Comparison of ENCODE assay signal across 25 mouse cellular contexts in genomic region chr14:121397471-121397870, GRCm38 (mm10). TPM values are rescaled to one million over a fixed set of nuclear protein-coding genes. Genes with fewer than 3 reads are reported as not detected.
DNase-seq lines count a peak whose midpoint lies in the region; ATAC-seq and TF ChIP-seq lines count a peak whose summit lies in the region.
"Had no signal": no experiment of that assay in that cellular context is flagged by ENCODE, and none has a peak within 500 bp of the region (broad histone marks: within the 10 kb centered on the region; RNA-seq: fewer than 3 reads in every experiment).

No protein-coding gene starts in this region.

- H3K9ac ChIP-seq in embryonic facial prominence, embryonic 14.5 days (ENCODE audit: low read depth, low read length), result no peak overlapping the region
- H3K9ac ChIP-seq: heart, embryonic 13.5 days; hindbrain, embryonic 15.5 days; limb, embryonic 12.5 days; liver, embryonic 12.5 days had no signal

- no peaks in the 10 kb centered on the region for H3K27me3 ChIP-seq in embryonic facial prominence, embryonic 14.5 days (replicated peaks; ENCODE audit: control insufficient read depth, insufficient read depth, low read length)
- H3K27me3 ChIP-seq: heart, embryonic 13.5 days; hindbrain, embryonic 15.5 days; limb, embryonic 12.5 days had no signal

- 76% methylated on average over 1 of the region's 1 CpGs for WGBS in lung, adult 2 months
- 48% methylated on average over 1 of the region's 1 CpGs for WGBS in embryonic facial prominence, embryonic 14.5 days

- no peak overlapping the region for H3K4me2 ChIP-seq in embryonic facial prominence, embryonic 14.5 days (ENCODE audit: low read depth, low read length)
- H3K4me2 ChIP-seq: heart, embryonic 13.5 days; hindbrain, embryonic 15.5 days; limb, embryonic 12.5 days; liver, embryonic 12.5 days had no signal

- DNase-seq in embryo, embryonic 10 days (ENCODE audit: low spot score), result peak; percentile 43
- no peak for DNase-seq in embryo, embryonic 9.5 days (ENCODE audit: extremely low spot score)
- peak; percentile 37 for DNase-seq in lung, postnatal 10 days
- DNase-seq in lung, adult 2 months, result no peak
- DNase-seq in embryonic facial prominence, embryonic 14.5 days (ENCODE audit: low spot score), result peak; percentile 57
- peak; percentile 38 for DNase-seq in retina, embryonic 14.5 days (ENCODE audit: low spot score)
- no peak for DNase-seq in gastrocnemius, postnatal 14 days
- DNase-seq: adrenal gland, postnatal 14 days; cerebellum, adult 9-11 months; gastrocnemius, postnatal 36 days; heart, adult 2 months; kidney, adult 8-10 months; kidney, postnatal 10 days; lung, adult 18-20 months; midbrain, embryonic 14.5 days; right cerebral cortex, postnatal 14 days; thymus, adult 2 months; thymus, postnatal 4 days had no signal

- no peaks in the 10 kb centered on the region for H3K4me1 ChIP-seq in lung, adult 2 months (ENCODE audit: control insufficient read depth, insufficient read depth, low read length)
- H3K4me1 ChIP-seq in embryonic facial prominence, embryonic 14.5 days (ENCODE audit: control insufficient read depth, insufficient read depth, low read length), result no peaks in the 10 kb centered on the region
- H3K4me1 ChIP-seq: hindbrain, embryonic 15.5 days; limb, embryonic 12.5 days; liver, embryonic 12.5 days had no signal

- H3K9me3 ChIP-seq in embryonic facial prominence, embryonic 14.5 days (ENCODE audit: control insufficient read depth, low read length), result 0 out of 2 replicates have a peak, but pooled peaks cover 2% of the 10 kb centered on the region
- H3K9me3 ChIP-seq: heart, embryonic 13.5 days; hindbrain, embryonic 15.5 days; limb, embryonic 12.5 days; liver, embryonic 12.5 days had no signal

- H3K27ac ChIP-seq in embryonic facial prominence, embryonic 14.5 days (replicated peaks; ENCODE audit: low read depth, low read length), result no peak overlapping the region
- H3K27ac ChIP-seq: heart, adult 2 months; heart, embryonic 13.5 days; hindbrain, embryonic 15.5 days; limb, embryonic 12.5 days; liver, embryonic 12.5 days; stomach, postnatal 0 days had no signal

- TF ChIP-seq POLR2A in lung, adult 2 months (IDR thresholded peaks at IDR 0.05; ENCODE audit: borderline replicate concordance, extremely low read depth, low read depth, low read length), result no peak

- no peak overlapping the region for H3K4me3 ChIP-seq in lung, adult 2 months (replicated peaks; ENCODE audit: extremely low read depth, low read depth, low read length)
- H3K4me3 ChIP-seq in embryonic facial prominence, embryonic 14.5 days (ENCODE audit: low read depth, low read length), result no peak overlapping the region
- H3K4me3 ChIP-seq: heart, adult 2 months; heart, embryonic 13.5 days; hindbrain, embryonic 15.5 days; limb, embryonic 12.5 days; liver, embryonic 12.5 days had no signal

- no peak for ATAC-seq in embryonic facial prominence, embryonic 14.5 days (ENCODE audit: low read depth)
- ATAC-seq in cerebellum, adult (ENCODE audit: insufficient number of reproducible peaks, low FRiP score, low TSS enrichment), result no peak
- ATAC-seq: forebrain, embryonic 16.5 days; liver, embryonic 12.5 days had no signal

- intact Hi-C loops in gastrocnemius, postnatal 14 days (cut with DNase I; ENCODE audit: low total_unique reads), result no loop called here

- no peaks in the 10 kb centered on the region for H3K36me3 ChIP-seq in embryonic facial prominence, embryonic 14.5 days (ENCODE audit: control insufficient read depth, insufficient read depth, low read length)
- H3K36me3 ChIP-seq: heart, embryonic 13.5 days; hindbrain, embryonic 15.5 days; limb, embryonic 12.5 days; liver, embryonic 12.5 days had no signal

- TF ChIP-seq CTCF in lung, adult 2 months (IDR thresholded peaks at IDR 0.05; ENCODE audit: insufficient read depth, low read length), result no peak

RNA-seq across cellular contexts. Expression of gene Stk24, which starts 17.7 kb away (rescaled TPM):
- polyA plus RNA-seq in lung, adult 2 months (2012; rRNA removed), result 22.0 and 26.9 TPM in 2 replicates
- polyA plus RNA-seq in embryonic facial prominence, embryonic 14.5 days (2014; fragmentation: Nextera tagmentation; extraction: Ambion mirVana), result 38.9 and 46.0 TPM in 2 replicates
- total RNA-seq in gastrocnemius, postnatal 14 days (2021), result 10 to 100 TPM; 24.7 to 29.7 TPM

Comparison
In these comparisons a context has a peak if more than half of its experiments do, and no peak if none do; other contexts are left out.
1. DNase-seq: peak in embryo, embryonic 10 days (single experiment), lung, postnatal 10 days (single experiment), embryonic facial prominence, embryonic 14.5 days (single experiment) and retina, embryonic 14.5 days (single experiment); none in embryo, embryonic 9.5 days (single experiment), lung, adult 2 months (single experiment) and gastrocnemius, postnatal 14 days (single experiment).